Mouse (Mus musculus) small intestine, adult 2 months (tissue): ENCODE measurements around the gene Tceanc.

Source experiments
- CTCF ChIP-seq: fragments of 200-500 bp; IDR thresholded peaks from 2 replicates; pipeline ENCODE4 v1.5.1; 2012; ENCODE audit warnings: low read depth, mild to moderate bottlenecking, control low read depth, inconsistent platforms, low read length, moderate library complexity, mixed read lengths; ENCODE audit not compliant: insufficient replicate concordance, insufficient read length; ENCODE audit errors: extremely low read depth
- POLR2A ChIP-seq: fragments of 200-500 bp; IDR thresholded peaks from 2 replicates; pipeline ENCODE4 v1.6.1; 2012; ENCODE audit warnings: low read depth, mild to moderate bottlenecking, control low read depth, inconsistent platforms, low read length, moderate library complexity

GRCm38 (mm10) chrX:166546495-166546894, 28.1 kb upstream of the Tceanc start:
- TF ChIP-seq CTCF, result no peak
- no peak for TF ChIP-seq POLR2A
